Mouse (Mus musculus): ENCODE results near the gene Map7d1. TPM values are rescaled to one million over a fixed set of nuclear protein-coding genes. Genes with fewer than 3 reads are reported as not detected.
A peak's percentile ranks its signal among the peaks of the same experiment; 100 is the strongest.

Map7d1 gene
- polyA plus RNA-seq, 1 experiment = 46.3 TPM

DNA sequence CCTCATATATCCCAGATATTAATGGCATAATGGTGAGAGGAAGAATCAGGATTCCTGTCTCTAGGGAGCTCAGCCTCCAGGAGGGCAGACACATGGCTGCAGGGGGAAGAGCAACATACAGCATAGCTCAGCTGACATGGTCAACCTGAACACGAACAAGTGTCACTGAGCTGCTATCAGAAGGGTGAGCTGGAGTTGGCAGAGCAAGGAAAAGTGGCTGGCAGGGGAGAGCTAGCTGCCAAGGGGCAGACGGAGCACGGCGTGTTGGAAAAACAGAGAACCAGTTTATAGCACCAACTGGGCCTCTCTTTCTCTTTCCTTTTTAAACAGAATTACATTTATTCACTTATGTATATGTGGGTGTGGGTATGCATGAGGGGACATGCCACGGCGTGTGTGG, 13.6 kb downstream of the Map7d1 start:
- H3K27me3 ChIP-seq (ENCODE audit: control insufficient read depth, insufficient read depth, low read length) = no peaks in the 10 kb centered on the region
- peaks cover 28% of the 10 kb centered on the region for H3K36me3 ChIP-seq (ENCODE audit: control insufficient read depth, insufficient read depth, low read length)
- H3K27ac ChIP-seq (ENCODE audit: insufficient read depth, low read length) = no peak overlapping the region
- no peaks in the 10 kb centered on the region; the same call in 1 of the 2 replicates for H3K4me1 ChIP-seq (ENCODE audit: control insufficient read depth, insufficient read depth, insufficient read length)
- TF ChIP-seq CTCF (IDR thresholded peaks at IDR 0.05; ENCODE audit: extremely low read depth, insufficient read depth, insufficient read length, insufficient replicate concordance) (no peak), POLR2A (IDR thresholded peaks at IDR 0.05; ENCODE audit: low read depth, low read length) (no peak)
- 92% methylated on average over 6 of the region's 6 CpGs for WGBS
- H3K4me3 ChIP-seq (ENCODE audit: extremely low read depth, insufficient read depth, insufficient read length) = no peak overlapping the region
- no peak for DNase-seq (ENCODE audit: low read depth in 1 of 2, low spot score in 2 of 2)

DNA sequence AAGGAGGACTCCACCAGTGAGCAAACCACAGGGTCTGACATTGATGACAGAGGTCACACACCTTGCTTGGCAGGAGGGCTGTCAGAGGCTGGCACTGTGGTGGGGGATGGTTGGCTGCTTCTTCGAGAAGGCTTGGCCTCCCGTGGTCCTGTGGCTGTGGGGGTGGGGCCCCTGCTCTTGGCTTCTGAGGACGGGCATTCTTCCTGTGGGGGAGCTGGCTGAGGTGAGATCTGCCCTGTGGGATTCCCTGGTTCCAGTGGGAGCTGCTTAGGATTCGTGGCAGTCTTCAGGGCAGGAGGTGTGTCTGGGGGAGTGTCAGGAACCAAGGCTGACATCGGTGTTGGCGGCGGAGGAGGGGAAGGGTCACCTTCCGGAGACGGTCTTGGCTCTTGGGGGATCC, 14.2 kb downstream of the Map7d1 start:
- DNase-seq (ENCODE audit: low read depth in 1 of 2, low spot score in 2 of 2) = no peak
- no peak overlapping the region for H3K4me3 ChIP-seq (ENCODE audit: extremely low read depth, insufficient read depth, insufficient read length)
- H3K36me3 ChIP-seq (ENCODE audit: control insufficient read depth, insufficient read depth, low read length) = peaks cover 29% of the 10 kb centered on the region
- no peak overlapping the region for H3K27ac ChIP-seq (ENCODE audit: insufficient read depth, low read length)
- H3K4me1 ChIP-seq (ENCODE audit: control insufficient read depth, insufficient read depth, insufficient read length) = no peaks in the 10 kb centered on the region; the same call in none of the 2 replicates
- WGBS = 69% methylated on average over 9 of the region's 9 CpGs
- TF ChIP-seq CTCF (IDR thresholded peaks at IDR 0.05; ENCODE audit: extremely low read depth, insufficient read depth, insufficient read length, insufficient replicate concordance) (no peak), POLR2A (IDR thresholded peaks at IDR 0.05; ENCODE audit: low read depth, low read length) (no peak)
- no peaks in the 10 kb centered on the region for H3K27me3 ChIP-seq (ENCODE audit: control insufficient read depth, insufficient read depth, low read length)

DNA sequence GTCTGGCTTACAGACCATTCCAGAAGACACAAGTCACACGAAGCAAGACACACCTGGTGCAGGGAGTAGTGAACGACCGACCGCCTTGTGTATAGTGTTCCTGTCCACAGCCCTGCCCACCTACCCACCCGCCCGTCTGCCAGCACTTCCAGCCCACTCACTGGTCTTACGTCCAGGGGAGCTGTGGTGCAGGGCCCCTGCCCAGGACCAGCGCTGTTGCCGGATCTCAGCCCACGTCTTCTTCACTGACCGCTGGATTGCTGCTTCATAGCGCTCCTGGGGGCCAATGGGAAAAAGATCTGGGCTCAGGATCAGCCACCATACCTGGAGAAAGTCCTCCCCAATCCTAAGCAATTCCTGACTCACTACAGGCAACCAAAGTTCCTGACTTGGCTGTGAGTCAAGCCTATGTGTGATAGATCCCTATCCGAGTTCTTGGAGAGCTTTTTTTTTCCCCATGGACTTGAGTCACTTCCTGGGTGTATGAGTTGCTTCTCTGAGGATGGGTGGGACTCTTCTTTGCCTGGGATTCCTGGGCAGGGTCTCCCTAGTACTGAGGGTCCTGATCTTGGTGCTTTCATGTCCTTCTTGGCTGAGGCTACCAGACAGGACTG, 16.2 kb downstream of the Map7d1 start:
- WGBS = 90% methylated on average over 13 of the region's 13 CpGs

DNA sequence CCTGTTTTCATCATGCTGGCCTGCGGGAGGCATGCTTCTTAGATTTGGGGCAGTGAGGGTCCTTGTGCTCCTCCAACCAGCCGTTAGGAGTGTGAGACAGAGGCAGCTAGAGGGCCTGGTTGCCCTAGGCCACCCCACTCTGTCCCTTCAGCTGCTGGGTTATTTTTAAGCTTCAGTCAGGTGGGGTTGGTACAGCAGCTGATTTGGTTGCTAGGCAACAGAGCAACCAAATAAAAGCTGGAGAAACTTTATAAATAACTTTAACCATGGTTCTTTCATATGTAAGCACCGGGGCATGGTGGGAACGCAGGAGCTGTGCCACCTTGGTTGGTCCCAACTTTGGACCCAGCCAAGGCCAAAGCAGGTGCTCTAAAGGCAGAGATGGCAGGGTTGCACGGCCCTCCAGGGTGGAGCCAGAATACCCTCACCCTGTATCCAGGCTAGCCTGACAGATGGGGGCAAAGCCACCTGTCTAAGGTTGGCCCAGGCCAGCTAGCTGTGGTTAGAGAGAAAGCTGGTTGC, 18.4 kb downstream of the Map7d1 start:
- DNase-seq (ENCODE audit: low read depth in 1 of 2, low spot score in 2 of 2) = no peak
- Histone ChIP-seq H3K4me1 (ENCODE audit: control insufficient read depth, insufficient read depth, insufficient read length) (peaks cover 9% of the 10 kb centered on the region), H3K36me3 (ENCODE audit: control insufficient read depth, insufficient read depth, low read length) (peaks cover 59% of the 10 kb centered on the region), H3K27ac (ENCODE audit: insufficient read depth, low read length) (no peak overlapping the region), H3K4me3 (ENCODE audit: extremely low read depth, insufficient read depth, insufficient read length) (no peak overlapping the region), H3K27me3 (ENCODE audit: control insufficient read depth, insufficient read depth, low read length) (no peaks in the 10 kb centered on the region)
- 73% methylated on average over 5 of the region's 5 CpGs for WGBS
- no peak for TF ChIP-seq CTCF (IDR thresholded peaks at IDR 0.05; ENCODE audit: extremely low read depth, insufficient read depth, insufficient read length, insufficient replicate concordance)

More for the DNA sequence above, 16.2 kb downstream of the Map7d1 start:
- H3K27me3 ChIP-seq (ENCODE audit: control insufficient read depth, insufficient read depth, low read length) = no peaks in the 10 kb centered on the region
- H3K27ac ChIP-seq (ENCODE audit: insufficient read depth, low read length) = no peak overlapping the region
- no peak for DNase-seq (ENCODE audit: low read depth in 1 of 2, low spot score in 2 of 2)
- peaks cover 40% of the 10 kb centered on the region for H3K36me3 ChIP-seq (ENCODE audit: control insufficient read depth, insufficient read depth, low read length)
- H3K4me1 ChIP-seq (ENCODE audit: control insufficient read depth, insufficient read depth, insufficient read length) = peaks cover 3% of the 10 kb centered on the region
- no peak for TF ChIP-seq POLR2A (IDR thresholded peaks at IDR 0.05; ENCODE audit: low read depth, low read length)
- no peak for TF ChIP-seq CTCF (IDR thresholded peaks at IDR 0.05; ENCODE audit: extremely low read depth, insufficient read depth, insufficient read length, insufficient replicate concordance)
- H3K4me3 ChIP-seq (ENCODE audit: extremely low read depth, insufficient read depth, insufficient read length) = no peak overlapping the region

DNA sequence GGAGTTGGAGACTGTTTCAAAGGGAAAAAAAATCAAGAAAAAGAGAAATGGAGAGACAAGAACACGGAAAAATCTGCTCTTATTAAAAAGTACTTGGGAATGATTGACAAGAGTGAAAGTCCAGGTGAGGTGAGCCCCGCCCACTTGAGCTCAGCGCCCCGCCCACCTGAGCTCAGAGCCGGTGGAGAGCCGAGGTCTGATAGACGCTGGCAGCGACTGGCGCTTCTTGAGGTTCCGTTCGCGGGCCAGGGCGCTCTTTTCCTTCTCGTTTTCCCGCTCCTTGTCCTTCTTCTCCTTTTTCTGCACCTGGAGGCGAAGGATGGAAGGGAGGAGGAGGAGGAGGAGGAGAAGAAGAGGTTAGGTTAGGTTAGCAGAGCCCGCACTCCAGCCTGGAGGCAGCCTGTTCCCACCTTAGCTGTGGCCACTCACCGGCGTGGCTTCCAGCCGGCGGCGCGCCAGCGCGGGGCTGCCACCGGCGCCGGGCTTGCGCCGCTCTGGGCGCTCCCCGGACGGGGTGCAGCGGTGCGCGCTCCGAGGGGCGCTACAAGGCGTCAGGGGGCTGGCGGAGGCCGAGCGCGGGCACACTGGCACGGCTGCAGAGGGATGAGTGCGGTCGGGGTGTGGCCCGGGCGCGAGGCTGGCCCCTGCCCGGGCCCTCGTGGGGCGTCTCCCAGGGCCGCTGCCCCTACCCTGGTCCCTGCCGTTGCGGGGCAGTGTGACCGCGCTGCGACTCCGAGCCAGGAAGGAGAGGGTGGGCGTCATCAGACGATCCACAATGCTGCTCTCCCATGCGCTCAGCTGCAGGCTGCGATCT, 19.5 kb downstream of the Map7d1 start:
- 94% methylated on average over 63 of the region's 63 CpGs for WGBS
- Histone ChIP-seq H3K36me3 (ENCODE audit: control insufficient read depth, insufficient read depth, low read length) (peaks cover 57% of the 10 kb centered on the region), H3K4me3 (ENCODE audit: extremely low read depth, insufficient read depth, insufficient read length) (no peak overlapping the region), H3K27ac (ENCODE audit: insufficient read depth, low read length) (no peak overlapping the region), H3K4me1 (ENCODE audit: control insufficient read depth, insufficient read depth, insufficient read length) (peaks cover 9% of the 10 kb centered on the region), H3K27me3 (ENCODE audit: control insufficient read depth, insufficient read depth, low read length) (no peaks in the 10 kb centered on the region)
- no peak for DNase-seq (ENCODE audit: low read depth in 1 of 2, low spot score in 2 of 2)
- TF ChIP-seq CTCF (IDR thresholded peaks at IDR 0.05; ENCODE audit: extremely low read depth, insufficient read depth, insufficient read length, insufficient replicate concordance) = no peak
- TF ChIP-seq POLR2A (IDR thresholded peaks at IDR 0.05; ENCODE audit: low read depth, low read length) = no peak

- DNase-seq (ENCODE audit: low read depth in 1 of 2, low spot score in 2 of 2) = no peak
- Histone ChIP-seq H3K4me3 (ENCODE audit: extremely low read depth, insufficient read depth, insufficient read length) (no peak overlapping the region), H3K27ac (ENCODE audit: insufficient read depth, low read length) (0 out of 2 replicates have a peak overlapping the region, but pooled peaks have one; percentile 40), H3K36me3 (ENCODE audit: control insufficient read depth, insufficient read depth, low read length) (peaks cover 46% of the 10 kb centered on the region), H3K4me1 (ENCODE audit: control insufficient read depth, insufficient read depth, insufficient read length) (peaks cover 12% of the 10 kb centered on the region), H3K27me3 (ENCODE audit: control insufficient read depth, insufficient read depth, low read length) (no peaks in the 10 kb centered on the region)
- TF ChIP-seq POLR2A (IDR thresholded peaks at IDR 0.05; ENCODE audit: low read depth, low read length) (no peak), CTCF (IDR thresholded peaks at IDR 0.05; ENCODE audit: extremely low read depth, insufficient read depth, insufficient read length, insufficient replicate concordance) (no peak)
- 43% methylated on average over 10 of the region's 10 CpGs for WGBS
These were observed 21.0 kb downstream of the Map7d1 start for GRCm38 (mm10) chr4:126235191-126235590.
